Mouse (Mus musculus) hindbrain, embryonic 16.5 days (tissue): Measurements from ENCODE around the gene Ptgir. TPM values are rescaled to one million over a fixed set of nuclear protein-coding genes. Genes with fewer than 3 reads are reported as not detected.

Experiments
- ATAC-seq: fragments of 200-750 bp; cut with Nextera tagmentation; 2 replicates; pipeline ENCODE4 v1.8.0; 2017; ENCODE audit warnings: moderate TSS enrichment, moderate library complexity
- H3K27ac ChIP-seq: fragments of 300-500 bp; sonication (generic); 2 replicates; pipeline ENCODE4 v1.5.1; 2014; ENCODE audit warnings: low read depth, mild to moderate bottlenecking, control low read depth, low read length, moderate library complexity
- H3K27me3 ChIP-seq: fragments of 300-500 bp; sonication (generic); replicated peaks from 2 replicates; pipeline ENCODE4 v1.6.1; 2014; ENCODE audit warnings: low read length; ENCODE audit not compliant: control insufficient read depth, insufficient read depth
- H3K36me3 ChIP-seq: fragments of 300-500 bp; sonication (generic); 2 replicates; pipeline ENCODE4 v1.6.1; 2014; ENCODE audit warnings: mild to moderate bottlenecking, low read length, moderate library complexity, mixed read lengths; ENCODE audit not compliant: control insufficient read depth, insufficient read depth
- H3K4me1 ChIP-seq: fragments of 300-500 bp; sonication (generic); 2 replicates; pipeline ENCODE4 v1.6.1; 2014; ENCODE audit warnings: low read depth, low read length; ENCODE audit not compliant: control insufficient read depth, insufficient read depth
- H3K4me2 ChIP-seq: fragments of 300-500 bp; sonication (generic); 2 replicates; pipeline ENCODE4 v1.6.1; 2014; ENCODE audit warnings: mild to moderate bottlenecking, low read length, control low read depth, moderate library complexity
- H3K4me3 ChIP-seq: fragments of 300-500 bp; sonication (generic); 2 replicates; pipeline ENCODE4 v1.5.1; 2014; ENCODE audit warnings: mild to moderate bottlenecking, low read length, control low read depth, moderate library complexity
- H3K9ac ChIP-seq: fragments of 300-500 bp; sonication (generic); 2 replicates; pipeline ENCODE4 v1.6.1; 2014; ENCODE audit warnings: low read depth, mild to moderate bottlenecking, control low read depth, low read length, moderate library complexity
- H3K9me3 ChIP-seq: fragments of 300-500 bp; sonication (generic); 2 replicates; pipeline ENCODE4 v1.6.1; 2014; ENCODE audit warnings: mild to moderate bottlenecking, low read length, moderate library complexity; ENCODE audit not compliant: control insufficient read depth
- WGBS: fragments of 180-500 bp; shearing (Covaris S2); extraction: QIAGEN DNeasy Blood & Tissue Kit; methylation state at CpG from one replicate; pipeline ENCODE4 v1.1.7; 2014; 5-methylcytosine and 5-hydroxymethylcytosine counted together
- polyA plus RNA-seq: library from polyadenylated mRNA; unstranded; fragments of >200 nt; fragmentation: Nextera tagmentation; extraction: Ambion mirVana; gene quantifications from 2 replicates; pipeline ENCODE4 v1.2.1, GENCODE M21; 2015

Ptgir gene
- polyA plus RNA-seq, 1 experiment from 2014 or later: 0.14 TPM

- Histone ChIP-seq H3K4me2 (no peak overlapping the region), H3K27me3 (no peaks in the 10 kb centered on the region), H3K4me3 (no peak overlapping the region), H3K4me1 (no peaks in the 10 kb centered on the region), H3K27ac (no peak overlapping the region), H3K9ac (0 out of 2 replicates have a peak overlapping the region, but pooled peaks have one; percentile 3), H3K9me3 (no peaks in the 10 kb centered on the region), H3K36me3 (no peaks in the 10 kb centered on the region)
- WGBS: 63% methylated on average over 11 of the region's 11 CpGs
- no peak for ATAC-seq
Observed at GRCm38 (mm10) chr7:16908859-16909258, 2.6 kb downstream of the Ptgir start.

DNA sequence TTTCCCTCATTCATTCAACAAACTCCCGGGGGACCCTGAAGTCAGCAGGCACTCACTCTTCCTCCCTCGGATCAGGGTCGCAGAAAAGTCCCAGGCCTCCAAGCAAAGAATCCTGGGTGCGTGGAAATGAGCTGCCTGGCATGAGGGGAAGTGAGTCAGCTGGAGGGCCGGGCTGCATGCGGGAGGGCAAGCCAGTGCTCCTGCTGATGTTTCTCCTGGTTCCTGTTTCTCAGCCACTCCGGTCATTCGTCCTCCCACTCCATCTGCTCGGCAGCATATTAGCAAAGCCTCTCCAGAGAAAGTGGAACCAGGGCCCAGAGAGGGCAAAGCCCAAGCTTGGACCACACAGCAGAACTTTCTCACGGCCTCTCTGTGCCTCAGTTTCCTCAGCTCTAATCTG, 3.6 kb downstream of the Ptgir start:
- H3K27me3 ChIP-seq: no peaks in the 10 kb centered on the region
- H3K4me1 ChIP-seq: no peaks in the 10 kb centered on the region
- ATAC-seq: no peak
- peaks cover 6% of the 10 kb centered on the region for H3K36me3 ChIP-seq
- whole genome bisulfite sequencing: 51% methylated on average over 10 of the region's 10 CpGs
- H3K9ac ChIP-seq: no peak overlapping the region
- no peak overlapping the region for H3K4me2 ChIP-seq
- no peak overlapping the region for H3K27ac ChIP-seq
- no peak overlapping the region for H3K4me3 ChIP-seq
- no peaks in the 10 kb centered on the region for H3K9me3 ChIP-seq

DNA sequence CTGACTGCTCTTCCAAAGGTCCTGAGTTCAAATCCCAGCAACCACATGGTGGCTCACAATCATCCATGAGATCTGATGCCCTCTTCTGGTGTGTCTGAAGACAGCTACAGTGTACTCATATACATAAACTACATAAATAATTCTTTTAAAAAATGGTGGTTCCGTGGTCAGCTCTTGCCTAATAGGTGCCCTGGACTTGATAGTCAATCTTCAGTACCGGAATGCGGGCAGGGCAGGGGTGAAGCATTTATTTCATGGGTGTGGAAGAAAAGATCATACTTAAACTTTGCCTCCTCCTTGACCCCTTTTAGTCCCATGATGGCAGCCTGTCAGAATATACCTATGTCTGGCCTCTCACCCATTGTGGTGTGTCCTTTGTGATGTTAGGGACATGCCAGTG, 5.6 kb downstream of the Ptgir start:
- ATAC-seq: no peak
- no peaks in the 10 kb centered on the region for H3K4me1 ChIP-seq
- no peak overlapping the region for H3K4me2 ChIP-seq
- 91% methylated on average over 3 of the region's 3 CpGs for WGBS
- no peak overlapping the region for H3K27ac ChIP-seq
- H3K9me3 ChIP-seq: no peaks in the 10 kb centered on the region
- no peaks in the 10 kb centered on the region for H3K27me3 ChIP-seq
- no peak overlapping the region for H3K4me3 ChIP-seq
- no peak overlapping the region for H3K9ac ChIP-seq
- H3K36me3 ChIP-seq: peaks cover 20% of the 10 kb centered on the region

DNA sequence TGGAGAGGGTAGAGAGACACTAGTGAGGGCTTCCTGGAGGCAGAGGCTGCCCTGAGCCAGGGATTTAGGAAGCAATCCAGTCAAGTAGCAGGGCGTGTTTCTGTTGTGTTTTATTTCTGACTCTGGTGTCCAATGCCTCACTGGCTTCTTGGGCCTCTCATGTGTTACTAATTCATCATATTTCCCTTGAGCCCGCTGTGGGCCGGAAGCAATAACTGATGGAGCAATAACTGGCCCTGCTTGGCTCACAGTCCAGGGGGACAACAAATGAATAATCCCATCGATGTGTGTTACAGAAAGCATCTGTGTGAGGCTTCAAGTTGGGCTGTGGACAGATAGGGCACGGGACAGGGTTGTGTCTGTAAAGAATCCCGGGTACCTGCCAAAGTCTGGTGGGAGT, 6.1 kb downstream of the Ptgir start:
- Histone ChIP-seq H3K9ac (no peak overlapping the region), H3K36me3 (peaks cover 24% of the 10 kb centered on the region), H3K4me2 (no peak overlapping the region), H3K4me1 (no peaks in the 10 kb centered on the region), H3K27ac (no peak overlapping the region), H3K4me3 (no peak overlapping the region), H3K27me3 (no peaks in the 10 kb centered on the region), H3K9me3 (no peaks in the 10 kb centered on the region)
- no peak for ATAC-seq
- WGBS: 49% methylated on average over 6 of the region's 6 CpGs

- H3K27ac ChIP-seq: peak overlapping the region; percentile 1; the same call in 1 of the 2 replicates
- peak; percentile 58 for ATAC-seq
- H3K9ac ChIP-seq: no peak overlapping the region
- H3K9me3 ChIP-seq: no peaks in the 10 kb centered on the region
- peaks cover 40% of the 10 kb centered on the region for H3K36me3 ChIP-seq
- H3K27me3 ChIP-seq: no peaks in the 10 kb centered on the region
- H3K4me1 ChIP-seq: peaks cover 12% of the 10 kb centered on the region
- no peak overlapping the region for H3K4me3 ChIP-seq
- no peak overlapping the region for H3K4me2 ChIP-seq
- 31% methylated on average over 10 of the region's 10 CpGs for WGBS
Observed at GRCm38 (mm10) chr7:16913806-16914452, 7.6 kb downstream of the Ptgir start.

GRCm38 (mm10) chr7:16914453-16915343, 8.4 kb downstream of the Ptgir start:
- H3K27ac ChIP-seq: peak overlapping the region; percentile 1; the same call in 1 of the 2 replicates
- WGBS: 83% methylated on average over 18 of the region's 18 CpGs
- ATAC-seq: 0 out of 2 replicates have a peak, but pooled peaks have one; percentile 2

DNA sequence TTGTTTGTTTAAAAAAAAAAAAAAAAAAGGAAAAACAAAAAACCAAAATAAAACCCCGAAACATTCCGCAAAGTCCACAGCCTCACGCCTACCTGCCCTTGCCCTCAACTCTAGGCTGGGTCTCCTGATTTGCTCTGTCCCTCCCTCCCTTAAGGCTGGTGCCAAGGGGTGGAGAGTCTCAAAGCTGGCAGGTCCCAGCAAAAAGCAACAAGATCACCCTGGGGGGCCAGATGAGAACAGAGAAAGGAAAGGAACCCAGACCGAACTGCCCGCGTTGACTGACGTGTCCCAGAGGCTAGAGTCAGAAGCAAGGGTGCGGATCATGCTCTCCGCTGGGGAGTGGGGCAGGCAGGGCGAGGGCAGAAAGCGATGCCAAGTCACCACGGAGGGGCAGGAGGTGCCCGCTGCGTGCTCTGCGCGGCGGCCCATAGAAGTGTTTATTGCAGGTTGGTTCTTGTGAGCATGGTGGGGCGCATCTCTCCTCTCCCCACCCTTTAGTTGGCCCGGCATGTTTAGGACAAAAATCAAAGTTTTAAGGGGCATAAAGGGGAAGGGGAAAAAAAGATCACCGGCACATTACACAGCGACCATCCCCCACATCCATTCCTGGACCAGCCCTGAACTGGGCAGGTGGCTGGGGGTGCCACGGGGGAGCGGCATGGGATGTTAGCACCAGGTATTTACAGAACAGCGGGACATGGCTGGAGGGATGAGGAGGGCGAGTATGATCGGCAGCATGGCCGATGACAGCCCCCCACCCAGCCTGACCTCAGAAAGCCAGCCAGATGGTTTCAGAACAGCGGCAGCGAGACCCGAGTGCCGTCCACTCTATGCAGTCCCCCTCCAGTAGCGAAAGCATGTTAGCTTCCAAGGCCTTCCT, 9.4 kb downstream of the Ptgir start:
- no peak for ATAC-seq
- Histone ChIP-seq H3K9me3 (no peaks in the 10 kb centered on the region), H3K36me3 (peaks cover 40% of the 10 kb centered on the region), H3K4me2 (no peak overlapping the region), H3K4me1 (peaks cover 28% of the 10 kb centered on the region), H3K4me3 (no peak overlapping the region), H3K9ac (no peak overlapping the region), H3K27ac (no peak overlapping the region), H3K27me3 (no peaks in the 10 kb centered on the region)
- 85% methylated on average over 28 of the region's 32 CpGs for WGBS

More at GRCm38 (mm10) chr7:16914453-16915343, 8.4 kb downstream of the Ptgir start:
- Histone ChIP-seq H3K4me1 (peaks cover 19% of the 10 kb centered on the region), H3K4me2 (no peak overlapping the region), H3K27me3 (no peaks in the 10 kb centered on the region), H3K36me3 (peaks cover 40% of the 10 kb centered on the region), H3K9ac (no peak overlapping the region), H3K4me3 (no peak overlapping the region), H3K9me3 (no peaks in the 10 kb centered on the region)

DNA sequence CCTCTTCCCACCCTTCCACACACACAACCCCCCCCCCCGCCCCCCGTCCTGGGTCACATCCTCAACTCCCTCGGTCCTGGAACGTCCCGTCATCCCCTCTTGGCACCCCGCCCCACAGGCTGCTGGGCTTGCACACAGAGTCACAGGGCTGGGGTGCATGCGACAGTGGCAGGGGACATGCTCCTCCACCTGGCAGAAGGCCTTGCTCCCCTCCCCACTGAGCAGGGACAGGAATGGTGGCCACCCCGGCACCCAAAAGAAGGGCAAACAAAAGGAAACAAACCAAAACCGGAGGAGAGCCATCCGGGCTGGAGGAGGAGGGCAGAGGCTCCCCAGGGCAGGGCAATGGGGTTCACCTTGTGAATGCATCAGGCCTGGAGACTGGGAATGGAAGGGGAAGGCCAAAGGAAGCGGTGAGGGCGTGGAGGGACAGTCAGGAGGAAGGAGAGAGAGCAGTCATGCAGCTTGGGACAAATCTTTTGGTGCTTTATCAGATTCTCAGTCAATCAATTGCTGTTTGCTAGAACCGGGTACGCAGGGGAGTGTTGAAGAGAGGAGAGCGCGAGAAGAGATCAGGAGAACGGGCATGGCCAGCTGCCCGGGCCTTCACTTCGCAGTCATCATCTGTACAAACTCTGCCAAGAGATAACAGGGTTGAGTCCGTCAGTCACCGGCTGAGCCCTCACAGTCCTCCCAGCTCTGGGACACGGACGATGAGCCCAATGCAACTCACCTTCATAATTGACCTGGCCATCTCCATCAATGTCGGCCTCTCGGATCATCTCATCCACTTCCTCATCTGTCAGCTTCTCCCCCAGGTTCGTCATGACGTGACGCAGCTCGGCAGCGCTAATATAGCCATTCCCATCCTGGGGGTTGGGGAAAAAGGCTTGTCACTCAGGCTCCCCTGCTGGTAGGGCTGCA, 10.3 kb downstream of the Ptgir start:
- no peaks in the 10 kb centered on the region for H3K9me3 ChIP-seq
- no peak for ATAC-seq
- no peak overlapping the region for H3K4me3 ChIP-seq
- H3K4me1 ChIP-seq: peaks cover 37% of the 10 kb centered on the region
- H3K27me3 ChIP-seq: no peaks in the 10 kb centered on the region
- H3K4me2 ChIP-seq: no peak overlapping the region
- no peak overlapping the region for H3K27ac ChIP-seq
- H3K36me3 ChIP-seq: peaks cover 40% of the 10 kb centered on the region
- H3K9ac ChIP-seq: no peak overlapping the region
- 76% methylated on average over 30 of the region's 30 CpGs for WGBS
